Mouse (Mus musculus): ENCODE measurements around the gene Ear2. TPM values are rescaled to one million over a fixed set of nuclear protein-coding genes. Genes with fewer than 3 reads are reported as not detected.
"Not testable (repeated sequence)": the region's sequence is repeated elsewhere in the genome, so short reads cannot be mapped to it uniquely, and the experiment has no call there.

The Ear2 gene
- total and polyA plus RNA-seq, 3 experiments, result not detected

DNA sequence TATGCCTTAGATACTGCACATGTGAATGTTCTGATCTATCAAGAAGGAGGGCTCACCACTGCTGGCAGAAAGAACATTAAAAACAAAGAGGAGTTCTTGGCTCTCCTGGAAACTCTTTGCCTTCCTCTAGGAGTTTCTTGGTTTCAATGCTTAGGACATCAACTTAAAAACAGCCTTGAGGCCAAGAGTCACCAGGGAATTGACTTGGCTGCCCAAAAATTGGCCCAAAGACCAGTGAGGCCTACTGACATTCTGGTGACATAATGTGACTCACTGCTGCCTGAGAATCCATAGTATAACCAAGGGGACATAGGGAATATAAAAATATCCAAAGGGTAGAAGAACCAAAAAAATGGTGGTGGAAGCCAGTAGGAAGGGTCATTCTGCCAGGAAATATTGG is 8.5 kb downstream of the Ear2 start:
- no peak for ATAC-seq (ENCODE audit: extremely low read depth, insufficient number of reproducible peaks, low FRiP score, poor library complexity, severe bottlenecking)

DNA sequence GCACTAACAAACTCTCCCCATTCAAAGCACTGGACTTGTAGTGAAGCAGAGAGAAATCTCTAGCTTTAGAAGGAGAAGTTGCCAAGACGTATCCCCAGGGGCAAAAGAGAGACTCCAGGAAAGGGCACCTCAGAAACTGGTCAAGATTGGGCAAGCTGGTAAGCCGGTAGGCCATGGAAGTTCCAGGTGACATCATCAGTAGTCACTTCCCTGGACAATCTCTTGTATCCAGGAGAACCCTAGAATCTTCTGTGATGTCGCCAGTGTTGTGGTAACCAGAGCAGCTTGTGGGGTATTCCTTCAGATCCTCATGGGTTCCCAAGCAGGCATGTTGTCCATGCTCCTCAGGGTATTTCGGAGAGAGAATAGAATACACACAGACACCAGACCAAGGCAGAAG is 21.1 kb downstream of the Ear2 start, which contains the start of gene Gm3327:
Gene Gm3327, plus strand, starts transcription at position 301 of the 400 bp plus-strand sequence.
- ATAC-seq (ENCODE audit: extremely low read depth, insufficient number of reproducible peaks, low FRiP score, poor library complexity, severe bottlenecking); DNase-seq (ENCODE audit: low spot score); H3K36me3 ChIP-seq (replicated peaks): not testable (repeated sequence)

More for the DNA sequence above, 8.5 kb downstream of the Ear2 start:
- TF ChIP-seq GATA2 (IDR thresholded peaks at IDR 0.05; ENCODE audit: borderline replicate concordance, low read depth, low read length) (no peak), GATA1 (IDR thresholded peaks at IDR 0.05; ENCODE audit: borderline replicate concordance, low read length) (no peak), TAL1 (conservative IDR thresholded peaks at IDR 0.05; ENCODE audit: low read depth, low read length) (no peak), CTCF (IDR thresholded peaks at IDR 0.05; ENCODE audit: low read depth, low read length) (no peak), POLR2AphosphoS5 (IDR thresholded peaks at IDR 0.05; ENCODE audit: insufficient replicate concordance, low read depth, low read length) (no peak)
- Histone ChIP-seq H3K27me3 (ENCODE audit: insufficient read depth, low read length) (no peaks in the 10 kb centered on the region), H3K4me1 (ENCODE audit: insufficient read depth, low read depth, low read length) (no peaks in the 10 kb centered on the region), H3K36me3 (replicated peaks) (no peaks in the 10 kb centered on the region), H3K4me3 (ENCODE audit: low read depth, low read length) (no peak overlapping the region), H3K9me3 (replicated peaks) (no peaks in the 10 kb centered on the region)
- no peak for DNase-seq (ENCODE audit: low spot score)

More for the DNA sequence above, 21.1 kb downstream of the Ear2 start, which contains the start of gene Gm3327:
- not testable (repeated sequence) for H3K9me3 ChIP-seq (replicated peaks); H3K4me1 ChIP-seq (ENCODE audit: insufficient read depth, low read depth, low read length); H3K4me3 ChIP-seq (ENCODE audit: low read depth, low read length); H3K27me3 ChIP-seq (ENCODE audit: insufficient read depth, low read length)

Other genes starting within 250 kb of the Ear2 start
- gene Ear1, start 227.1 kb upstream of the Ear2 start, total RNA-seq (2014; fragmentation: Nextera tagmentation), result not detected in 2 replicates
- 0.44 TPM in 1 of 2 replicates, not detected in the other for gene Ear1, start 227.1 kb upstream of the Ear2 start, total RNA-seq (2017)
- gene Ear1, start 227.1 kb upstream of the Ear2 start, polyA plus RNA-seq (2012), result not detected in 2 replicates
- gene Ear10, start 179.1 kb upstream of the Ear2 start, total RNA-seq (2014; fragmentation: Nextera tagmentation), result not detected in 2 replicates
- gene Ear10, start 179.1 kb upstream of the Ear2 start, total RNA-seq (2017), result not detected in 2 replicates
- not detected in 2 replicates for gene Ear10, start 179.1 kb upstream of the Ear2 start, polyA plus RNA-seq (2012)
- not detected in 2 replicates for gene Gm8113, start 177.3 kb upstream of the Ear2 start, total RNA-seq (2014; fragmentation: Nextera tagmentation)
- 0.05 and 0.06 TPM in 2 replicates for gene Gm8113, start 177.3 kb upstream of the Ear2 start, total RNA-seq (2017)
- not detected in 2 replicates for gene Gm8113, start 177.3 kb upstream of the Ear2 start, polyA plus RNA-seq (2012)
- not detected in 2 replicates for gene Ang5, start 145.6 kb upstream of the Ear2 start, total RNA-seq (2014; fragmentation: Nextera tagmentation)
- 0.41 TPM in 1 of 2 replicates, not detected in the other for gene Ang5, start 145.6 kb upstream of the Ear2 start, total RNA-seq (2017)
- gene Ang5, start 145.6 kb upstream of the Ear2 start, polyA plus RNA-seq (2012), result not detected in 2 replicates
- gene Ang6, start 100.4 kb upstream of the Ear2 start, total RNA-seq (2014; fragmentation: Nextera tagmentation), result not detected in 2 replicates
- 0.55 TPM in 1 of 2 replicates, not detected in the other for gene Ang6, start 100.4 kb upstream of the Ear2 start, total RNA-seq (2017)
- not detected in 2 replicates for gene Ang6, start 100.4 kb upstream of the Ear2 start, polyA plus RNA-seq (2012)
- gene Gm3327, start 21.2 kb downstream of the Ear2 start, total RNA-seq (2014; fragmentation: Nextera tagmentation), result not detected in 2 replicates
- 0.16 TPM in 1 of 2 replicates, not detected in the other for gene Gm3327, start 21.2 kb downstream of the Ear2 start, total RNA-seq (2017)
- gene Gm3327, start 21.2 kb downstream of the Ear2 start, polyA plus RNA-seq (2012), result not detected in 2 replicates
- gene Gm8212, start 95.0 kb downstream of the Ear2 start, total RNA-seq (2014; fragmentation: Nextera tagmentation), result not detected in 2 replicates
- gene Gm8212, start 95.0 kb downstream of the Ear2 start, total RNA-seq (2017), result not detected in 2 replicates
- 0.03 TPM in 1 of 2 replicates, not detected in the other for gene Gm8212, start 95.0 kb downstream of the Ear2 start, polyA plus RNA-seq (2012)
- gene 4930503E14Rik, start 110.6 kb downstream of the Ear2 start, total RNA-seq (2014; fragmentation: Nextera tagmentation), result 3.3 and 4.9 TPM in 2 replicates
- gene 4930503E14Rik, start 110.6 kb downstream of the Ear2 start, total RNA-seq (2017), result 0.93 and 1.1 TPM in 2 replicates
- gene 4930503E14Rik, start 110.6 kb downstream of the Ear2 start, polyA plus RNA-seq (2012), result 0.17 TPM in 1 of 2 replicates, not detected in the other
- not detected in 2 replicates for gene Gm8220, start 182.9 kb downstream of the Ear2 start, total RNA-seq (2014; fragmentation: Nextera tagmentation)
- 0.76 TPM in 1 of 2 replicates, not detected in the other for gene Gm8220, start 182.9 kb downstream of the Ear2 start, total RNA-seq (2017)
- gene Gm8220, start 182.9 kb downstream of the Ear2 start, polyA plus RNA-seq (2012), result not detected in 2 replicates
- 0.90 and 2.2 TPM in 2 replicates for gene Gm5930, start 235.9 kb downstream of the Ear2 start, total RNA-seq (2014; fragmentation: Nextera tagmentation)
- 0.35 and 0.71 TPM in 2 replicates for gene Gm5930, start 235.9 kb downstream of the Ear2 start, total RNA-seq (2017)
- not detected in 2 replicates for gene Gm5930, start 235.9 kb downstream of the Ear2 start, polyA plus RNA-seq (2012)